Mouse (Mus musculus) frontal cortex, postnatal 14 days (tissue): Measurements from ENCODE around the gene Ccser1.
"Not testable (repeated sequence)": the region's sequence is repeated elsewhere in the genome, so short reads cannot be mapped to it uniquely, and the experiment has no call there.

Source experiments
- DNase-seq, 2 experiments: peaks; one replicate each; pipeline ENCODE4 v3.0.0; 2022; ENCODE audit warnings: low spot score in 2 of 2

The Ccser1 gene

GRCm38 (mm10) chr6:62014374-62014773 is 834.2 kb downstream of the Ccser1 start:
- no peak for DNase-seq

- no peak for DNase-seq
These were observed 864.3 kb downstream of the Ccser1 start for GRCm38 (mm10) chr6:62044454-62044853.

- DNase-seq, result not testable (repeated sequence)
These were observed 864.9 kb downstream of the Ccser1 start for GRCm38 (mm10) chr6:62045042-62045441.

- no peak for DNase-seq
These were observed 875.2 kb downstream of the Ccser1 start for GRCm38 (mm10) chr6:62055276-62055675.

- DNase-seq, result no peak
These were observed 886.4 kb downstream of the Ccser1 start for GRCm38 (mm10) chr6:62066363-62067023.

GRCm38 (mm10) chr6:62067024-62067380 is 886.9 kb downstream of the Ccser1 start:
- DNase-seq, result no peak

- DNase-seq, result no peak
These were observed 925.3 kb downstream of the Ccser1 start for GRCm38 (mm10) chr6:62105464-62105863.

GRCm38 (mm10) chr6:62132531-62132930 is 952.4 kb downstream of the Ccser1 start:
- DNase-seq, result no peak

GRCm38 (mm10) chr6:62160320-62160719 is 980.2 kb downstream of the Ccser1 start:
- DNase-seq, result no peak

- no peak for DNase-seq
These were observed 982.5 kb downstream of the Ccser1 start for GRCm38 (mm10) chr6:62162596-62162995.

GRCm38 (mm10) chr6:62163826-62164225 is 983.7 kb downstream of the Ccser1 start:
- DNase-seq, result no peak

GRCm38 (mm10) chr6:62196496-62197188 is 1016.5 kb downstream of the Ccser1 start:
- no peak for DNase-seq

GRCm38 (mm10) chr6:62198768-62199167 is 1018.6 kb downstream of the Ccser1 start:
- no peak for DNase-seq

GRCm38 (mm10) chr6:62205013-62205412 is 1024.9 kb downstream of the Ccser1 start:
- no peak for DNase-seq

- no peak for DNase-seq
These were observed 1041.7 kb downstream of the Ccser1 start for GRCm38 (mm10) chr6:62221856-62222255.

GRCm38 (mm10) chr6:62263899-62264298 is 1083.8 kb downstream of the Ccser1 start:
- DNase-seq, result no peak

- no peak for DNase-seq
These were observed 1084.4 kb downstream of the Ccser1 start for GRCm38 (mm10) chr6:62264525-62264924.

GRCm38 (mm10) chr6:62281256-62281655 is 1101.1 kb downstream of the Ccser1 start:
- DNase-seq, result no peak

GRCm38 (mm10) chr6:62301576-62302312 is 1121.6 kb downstream of the Ccser1 start:
- no peak for DNase-seq

GRCm38 (mm10) chr6:62318627-62319026 is 1138.5 kb downstream of the Ccser1 start:
- DNase-seq, result no peak

- no peak for DNase-seq
These were observed 1160.2 kb downstream of the Ccser1 start for GRCm38 (mm10) chr6:62340319-62340718.

GRCm38 (mm10) chr6:62367802-62368201 is 1187.7 kb downstream of the Ccser1 start:
- no peak for DNase-seq
